Mouse (Mus musculus): ENCODE results near the gene Gm16223. TPM values are rescaled to one million over a fixed set of nuclear protein-coding genes. Genes with fewer than 3 reads are reported as not detected.

The Gm16223 gene
- polyA plus RNA-seq, 1 experiment, result not detected

DNA sequence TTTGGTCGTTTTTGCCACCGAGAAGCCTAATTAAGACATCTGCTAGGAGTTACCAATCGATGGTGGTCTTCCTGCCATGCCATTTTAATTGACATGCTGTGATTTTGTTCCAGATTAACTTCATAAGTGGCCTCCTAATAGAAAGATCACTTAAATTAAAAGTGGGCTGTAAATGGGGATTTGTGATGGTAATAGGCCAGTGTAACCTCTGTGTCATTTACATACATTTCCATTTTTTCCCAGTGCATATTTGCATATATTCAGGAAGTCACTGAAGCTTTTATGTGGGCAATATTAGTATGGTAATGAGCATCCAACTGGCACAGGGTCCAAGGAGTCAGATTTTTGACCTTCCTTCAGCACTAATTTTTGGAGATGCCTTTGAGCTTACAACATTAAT lies 130.7 kb downstream of the Gm16223 start:
- TF ChIP-seq POLR2A (IDR thresholded peaks at IDR 0.05; ENCODE audit: insufficient read depth, low read depth, low read length), result no peak
- TF ChIP-seq CTCF (IDR thresholded peaks at IDR 0.05; ENCODE audit: insufficient read depth, low read depth, low read length), result no peak
- no peak overlapping the region for H3K27ac ChIP-seq (ENCODE audit: insufficient read depth, low read depth, low read length)
- WGBS, result 36% methylated on average over 3 of the region's 3 CpGs
- no peaks in the 10 kb centered on the region for H3K4me1 ChIP-seq (ENCODE audit: control insufficient read depth, insufficient read depth, low read length)
- no peak overlapping the region for H3K4me3 ChIP-seq (ENCODE audit: insufficient read depth, low read depth, low read length)

DNA sequence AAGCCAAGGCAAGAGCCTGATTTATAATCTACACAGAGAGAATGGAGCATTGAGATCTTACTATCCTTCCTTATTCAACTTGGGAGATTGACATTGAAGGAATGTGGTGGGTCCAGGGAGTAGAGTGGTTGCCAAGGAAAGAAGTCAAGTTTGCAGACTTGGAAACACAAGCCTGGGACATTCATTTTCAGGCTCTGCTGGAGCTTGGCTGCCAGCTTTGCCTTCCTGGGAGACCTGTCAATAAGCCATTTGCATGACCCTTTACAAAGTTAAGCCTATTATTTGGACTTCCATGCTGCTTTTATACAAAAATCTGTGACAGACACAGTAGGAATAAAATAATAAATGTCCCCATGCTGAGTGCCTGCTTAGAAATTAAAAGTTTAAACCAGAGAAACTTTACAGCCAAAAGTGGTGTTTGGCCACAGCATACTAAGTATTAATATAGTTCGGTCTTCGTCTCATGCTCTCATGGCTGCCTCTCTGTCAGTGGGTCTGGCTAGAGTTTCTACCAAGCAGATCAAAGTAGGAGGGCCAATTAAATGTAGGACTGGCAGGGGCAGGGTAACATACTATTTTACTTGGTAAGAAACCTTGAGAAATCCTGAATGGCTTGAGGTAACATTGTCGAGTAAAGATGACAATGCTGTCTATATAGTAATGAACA lies 139.8 kb downstream of the Gm16223 start:
- TF ChIP-seq CTCF (IDR thresholded peaks at IDR 0.05; ENCODE audit: insufficient read depth, low read depth, low read length), result no peak
- H3K4me1 ChIP-seq (ENCODE audit: control insufficient read depth, insufficient read depth, low read length), result no peaks in the 10 kb centered on the region
- H3K4me3 ChIP-seq (ENCODE audit: insufficient read depth, low read depth, low read length), result no peak overlapping the region
- WGBS, result 69% methylated on average over 3 of the region's 3 CpGs
- H3K27ac ChIP-seq (ENCODE audit: insufficient read depth, low read depth, low read length), result no peak overlapping the region

GRCm38 (mm10) chr5:42211554-42212338 lies 144.0 kb downstream of the Gm16223 start:
- TF ChIP-seq POLR2A (IDR thresholded peaks at IDR 0.05; ENCODE audit: insufficient read depth, low read depth, low read length), result no peak
- no peak for TF ChIP-seq CTCF (IDR thresholded peaks at IDR 0.05; ENCODE audit: insufficient read depth, low read depth, low read length)
- Histone ChIP-seq H3K4me1 (ENCODE audit: control insufficient read depth, insufficient read depth, low read length) (no peaks in the 10 kb centered on the region), H3K4me3 (ENCODE audit: insufficient read depth, low read depth, low read length) (no peak overlapping the region), H3K27ac (ENCODE audit: insufficient read depth, low read depth, low read length) (no peak overlapping the region)
- WGBS, result 34% methylated on average over 4 of the region's 4 CpGs

DNA sequence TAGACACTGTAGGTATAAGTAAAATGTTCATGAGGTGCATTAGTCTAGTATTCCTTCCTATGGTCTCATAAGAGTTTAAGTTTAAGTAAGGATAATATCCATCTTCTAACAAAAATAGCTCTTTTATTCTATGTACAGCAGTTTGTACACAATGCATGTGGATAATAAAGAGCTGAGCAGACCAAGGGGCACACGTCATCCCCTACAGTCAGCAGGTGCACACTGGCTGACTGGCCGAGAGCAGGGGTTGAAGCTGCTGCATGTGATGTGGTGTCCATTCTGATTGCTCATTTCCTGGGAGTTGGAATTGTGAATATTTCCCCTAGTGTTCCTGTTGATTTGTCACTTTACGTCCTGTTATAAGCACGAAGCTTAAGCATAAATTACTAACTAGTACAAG lies 144.6 kb downstream of the Gm16223 start:
- WGBS, result 70% methylated on average over 4 of the region's 4 CpGs

GRCm38 (mm10) chr5:42224840-42225239 lies 157.1 kb downstream of the Gm16223 start:
- Histone ChIP-seq H3K4me1 (ENCODE audit: control insufficient read depth, insufficient read depth, low read length) (no peaks in the 10 kb centered on the region), H3K4me3 (ENCODE audit: insufficient read depth, low read depth, low read length) (no peak overlapping the region), H3K27ac (ENCODE audit: insufficient read depth, low read depth, low read length) (no peak overlapping the region)
- TF ChIP-seq CTCF (IDR thresholded peaks at IDR 0.05; ENCODE audit: insufficient read depth, low read depth, low read length) (no peak), POLR2A (IDR thresholded peaks at IDR 0.05; ENCODE audit: insufficient read depth, low read depth, low read length) (no peak)
- 85% methylated on average over 1 of the region's 1 CpGs for WGBS

More for the DNA sequence above, 144.6 kb downstream of the Gm16223 start:
- Histone ChIP-seq H3K4me3 (ENCODE audit: insufficient read depth, low read depth, low read length) (no peak overlapping the region), H3K27ac (ENCODE audit: insufficient read depth, low read depth, low read length) (no peak overlapping the region), H3K4me1 (ENCODE audit: control insufficient read depth, insufficient read depth, low read length) (no peaks in the 10 kb centered on the region)
- TF ChIP-seq CTCF (IDR thresholded peaks at IDR 0.05; ENCODE audit: insufficient read depth, low read depth, low read length) (no peak), POLR2A (IDR thresholded peaks at IDR 0.05; ENCODE audit: insufficient read depth, low read depth, low read length) (no peak)

DNA sequence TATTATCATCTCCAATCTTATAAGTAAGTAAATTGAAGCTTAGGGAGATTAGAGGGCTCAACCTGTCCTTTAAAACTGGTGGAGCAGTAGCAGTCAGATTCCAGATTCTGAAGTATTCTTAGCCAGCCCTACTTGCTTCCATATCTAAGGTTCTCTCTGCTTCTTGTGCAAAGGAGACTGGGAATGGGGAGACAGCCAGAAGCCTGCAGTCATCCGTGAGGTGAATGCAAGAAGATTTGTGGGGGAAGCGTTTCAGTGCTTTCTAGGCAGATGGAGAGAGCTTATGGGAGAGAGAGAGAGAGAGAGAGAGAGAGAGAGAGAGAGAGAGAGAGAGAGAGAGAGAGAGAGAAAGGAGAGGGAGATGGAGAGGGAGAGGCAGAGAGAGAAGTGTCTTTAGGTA lies 160.9 kb downstream of the Gm16223 start:
- 54% methylated on average over 2 of the region's 2 CpGs for WGBS
- Histone ChIP-seq H3K4me3 (ENCODE audit: insufficient read depth, low read depth, low read length) (no peak overlapping the region), H3K27ac (ENCODE audit: insufficient read depth, low read depth, low read length) (no peak overlapping the region), H3K4me1 (ENCODE audit: control insufficient read depth, insufficient read depth, low read length) (no peaks in the 10 kb centered on the region)
- no peak for TF ChIP-seq CTCF (IDR thresholded peaks at IDR 0.05; ENCODE audit: insufficient read depth, low read depth, low read length)
- TF ChIP-seq POLR2A (IDR thresholded peaks at IDR 0.05; ENCODE audit: insufficient read depth, low read depth, low read length), result no peak

- WGBS, result 60% methylated on average over 5 of the region's 5 CpGs
- H3K4me1 ChIP-seq (ENCODE audit: control insufficient read depth, insufficient read depth, low read length), result no peaks in the 10 kb centered on the region
- no peak overlapping the region for H3K27ac ChIP-seq (ENCODE audit: insufficient read depth, low read depth, low read length)
- TF ChIP-seq POLR2A (IDR thresholded peaks at IDR 0.05; ENCODE audit: insufficient read depth, low read depth, low read length) (no peak), CTCF (IDR thresholded peaks at IDR 0.05; ENCODE audit: insufficient read depth, low read depth, low read length) (no peak)
- no peak overlapping the region for H3K4me3 ChIP-seq (ENCODE audit: insufficient read depth, low read depth, low read length)
These were observed 171.5 kb downstream of the Gm16223 start for GRCm38 (mm10) chr5:42239291-42239690.

GRCm38 (mm10) chr5:42239806-42240205 lies 172.0 kb downstream of the Gm16223 start:
- Histone ChIP-seq H3K27ac (ENCODE audit: insufficient read depth, low read depth, low read length) (no peak overlapping the region), H3K4me1 (ENCODE audit: control insufficient read depth, insufficient read depth, low read length) (no peaks in the 10 kb centered on the region), H3K4me3 (ENCODE audit: insufficient read depth, low read depth, low read length) (no peak overlapping the region)
- TF ChIP-seq POLR2A (IDR thresholded peaks at IDR 0.05; ENCODE audit: insufficient read depth, low read depth, low read length) (no peak), CTCF (IDR thresholded peaks at IDR 0.05; ENCODE audit: insufficient read depth, low read depth, low read length) (no peak)

- TF ChIP-seq POLR2A (IDR thresholded peaks at IDR 0.05; ENCODE audit: insufficient read depth, low read depth, low read length) (no peak), CTCF (IDR thresholded peaks at IDR 0.05; ENCODE audit: insufficient read depth, low read depth, low read length) (no peak)
- H3K4me3 ChIP-seq (ENCODE audit: insufficient read depth, low read depth, low read length), result no peak overlapping the region
- H3K27ac ChIP-seq (ENCODE audit: insufficient read depth, low read depth, low read length), result no peak overlapping the region
- H3K4me1 ChIP-seq (ENCODE audit: control insufficient read depth, insufficient read depth, low read length), result no peaks in the 10 kb centered on the region
- 94% methylated on average over 3 of the region's 3 CpGs for WGBS
These were observed 182.6 kb downstream of the Gm16223 start for GRCm38 (mm10) chr5:42250376-42250775.

Other genes with a start within 250 kb of the Gm16223 start
- gene Bod1l, start 223.6 kb upstream of the Gm16223 start, polyA plus RNA-seq (2012; ENCODE audit: insufficient read depth, insufficient read length, low replicate concordance, missing spikeins), result 80.0 TPM in 1 of 2 replicates, not detected in the other

All from olfactory bulb, adult 2 months (tissue).